Mouse (Mus musculus) kidney, embryonic 16.5 days (tissue): ENCODE measurements around the gene Cwc27. TPM values are rescaled to one million over a fixed set of nuclear protein-coding genes. Genes with fewer than 3 reads are reported as not detected.
A peak's percentile ranks its signal among the peaks of the same experiment; 100 is the strongest.

Experiments used
- ATAC-seq: fragments of 200-750 bp; cut with Nextera tagmentation; 2 replicates; pipeline ENCODE4 v1.8.0; 2017; ENCODE audit warnings: moderate TSS enrichment; ENCODE audit not compliant: low FRiP score, low TSS enrichment
- H3K27ac ChIP-seq: fragments of 300-500 bp; sonication (generic); 2 replicates; pipeline ENCODE4 v1.5.1; 2014; ENCODE audit warnings: low read length
- H3K27me3 ChIP-seq: fragments of 300-500 bp; sonication (generic); 2 replicates; pipeline ENCODE4 v1.6.1; 2014; ENCODE audit warnings: low read length, control low read depth, mixed read lengths; ENCODE audit not compliant: insufficient read depth
- H3K36me3 ChIP-seq: fragments of 300-500 bp; sonication (generic); 2 replicates; pipeline ENCODE4 v1.6.1; 2014; ENCODE audit warnings: low read length, control low read depth, mixed read lengths; ENCODE audit not compliant: insufficient read depth
- H3K4me1 ChIP-seq: fragments of 300-500 bp; sonication (generic); 2 replicates; pipeline ENCODE4 v1.6.1; 2014; ENCODE audit warnings: low read length, control low read depth, mixed read lengths; ENCODE audit not compliant: insufficient read depth
- H3K4me2 ChIP-seq: fragments of 300-500 bp; sonication (generic); replicated peaks from 2 replicates; pipeline ENCODE4 v1.6.1; 2014; ENCODE audit warnings: low read depth, low read length
- H3K4me3 ChIP-seq: fragments of 300-500 bp; sonication (generic); 2 replicates; pipeline ENCODE4 v1.5.1; 2014; ENCODE audit warnings: mild to moderate bottlenecking, low read length
- H3K9ac ChIP-seq: fragments of 300-500 bp; sonication (generic); replicated peaks from 2 replicates; pipeline ENCODE4 v1.6.1; 2014; ENCODE audit warnings: low read length
- H3K9me3 ChIP-seq: fragments of 300-500 bp; sonication (generic); 2 replicates; pipeline ENCODE4 v1.6.1; 2016; ENCODE audit warnings: low read length, control low read depth
- WGBS: fragments of 180-500 bp; shearing (Covaris S2); extraction: QIAGEN DNeasy Blood & Tissue Kit; methylation state at CpG from one replicate; pipeline ENCODE4 v1.1.7; 2014; 5-methylcytosine and 5-hydroxymethylcytosine counted together
- polyA plus RNA-seq: library from polyadenylated mRNA; unstranded; fragments of >200 nt; fragmentation: Nextera tagmentation; extraction: Ambion mirVana; gene quantifications from 2 replicates; pipeline ENCODE4 v1.2.1, GENCODE M21; 2015

The Cwc27 gene
- polyA plus RNA-seq = 30.8 and 32.4 TPM in 2 replicates

GRCm38 (mm10) chr13:104816635-104817571 lies at the start of gene Cwc27:
TSS of gene Cwc27 (minus strand) at chr13:104817142.
- H3K4me3 ChIP-seq = peak within 1 kb of the TSS; percentile 74
- peak within 1 kb of the TSS; percentile 93 for H3K9ac ChIP-seq
- H3K4me2 ChIP-seq = peak within 1 kb of the TSS; percentile 81
- H3K27me3 ChIP-seq = no peaks in the 10 kb centered on the region
- ATAC-seq = peak; percentile 96
- H3K36me3 ChIP-seq = no peaks in the 10 kb centered on the region
- WGBS = under 1% methylated on average over 50 of the region's 50 CpGs
- no peaks in the 10 kb centered on the region for H3K9me3 ChIP-seq
- H3K4me1 ChIP-seq = peaks cover 21% of the 10 kb centered on the region
- peak within 1 kb of the TSS; percentile 89 for H3K27ac ChIP-seq

DNA sequence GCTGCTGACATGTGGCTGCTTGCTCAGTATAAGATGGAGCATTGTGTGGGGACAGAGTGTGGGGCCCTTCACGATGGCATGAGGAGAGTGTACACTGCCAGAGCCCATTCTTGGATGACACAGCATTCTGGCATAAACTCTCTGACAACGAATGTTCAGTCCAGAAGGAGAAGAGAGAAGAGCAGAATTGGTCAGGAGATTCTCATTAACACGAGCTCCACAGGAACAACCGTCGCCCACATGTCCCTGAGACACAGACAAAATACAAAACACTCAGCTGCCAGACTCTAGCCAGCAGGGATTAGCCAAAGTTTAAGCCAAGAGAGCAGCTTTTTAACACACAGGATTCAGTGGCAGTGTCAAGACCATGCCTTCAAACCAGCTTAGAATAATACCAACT lies 49.8 kb upstream of the Cwc27 start:
- no peak for ATAC-seq
- 91% methylated on average over 5 of the region's 5 CpGs for WGBS
- no peaks in the 10 kb centered on the region for H3K36me3 ChIP-seq
- no peak overlapping the region for H3K9ac ChIP-seq
- no peak overlapping the region for H3K4me3 ChIP-seq
- no peak overlapping the region for H3K4me2 ChIP-seq
- no peaks in the 10 kb centered on the region for H3K9me3 ChIP-seq
- no peak overlapping the region for H3K27ac ChIP-seq
- H3K4me1 ChIP-seq = peaks cover 3% of the 10 kb centered on the region; the same call in 1 of the 2 replicates
- H3K27me3 ChIP-seq = peaks cover 6% of the 10 kb centered on the region

GRCm38 (mm10) chr13:104863127-104863979 lies 46.4 kb upstream of the Cwc27 start, which contains the start of gene Shisal2b:
TSS of gene Shisal2b (minus strand) at chr13:104863893.
- Histone ChIP-seq H3K36me3 (no peaks in the 10 kb centered on the region), H3K4me3 (peak within 1 kb of the TSS; percentile 57), H3K27ac (no peak within 1 kb of the TSS), H3K4me1 (peaks cover 3% of the 10 kb centered on the region; the same call in 1 of the 2 replicates), H3K9ac (peak within 1 kb of the TSS; percentile 66), H3K4me2 (peak within 1 kb of the TSS; percentile 97), H3K27me3 (peaks cover 6% of the 10 kb centered on the region), H3K9me3 (no peaks in the 10 kb centered on the region)
- WGBS = 4% methylated on average over 38 of the region's 38 CpGs
- peak; percentile 90 for ATAC-seq

- no peak overlapping the region for H3K4me2 ChIP-seq
- no peak overlapping the region for H3K4me3 ChIP-seq
- no peak overlapping the region for H3K27ac ChIP-seq
- H3K36me3 ChIP-seq = no peaks in the 10 kb centered on the region
- ATAC-seq = no peak
- no peaks in the 10 kb centered on the region for H3K4me1 ChIP-seq
- no peak overlapping the region for H3K9ac ChIP-seq
- 85% methylated on average over 2 of the region's 2 CpGs for WGBS
- H3K27me3 ChIP-seq = no peaks in the 10 kb centered on the region
- no peaks in the 10 kb centered on the region for H3K9me3 ChIP-seq
Observed at GRCm38 (mm10) chr13:104853645-104854044, 36.7 kb upstream of the Cwc27 start.

DNA sequence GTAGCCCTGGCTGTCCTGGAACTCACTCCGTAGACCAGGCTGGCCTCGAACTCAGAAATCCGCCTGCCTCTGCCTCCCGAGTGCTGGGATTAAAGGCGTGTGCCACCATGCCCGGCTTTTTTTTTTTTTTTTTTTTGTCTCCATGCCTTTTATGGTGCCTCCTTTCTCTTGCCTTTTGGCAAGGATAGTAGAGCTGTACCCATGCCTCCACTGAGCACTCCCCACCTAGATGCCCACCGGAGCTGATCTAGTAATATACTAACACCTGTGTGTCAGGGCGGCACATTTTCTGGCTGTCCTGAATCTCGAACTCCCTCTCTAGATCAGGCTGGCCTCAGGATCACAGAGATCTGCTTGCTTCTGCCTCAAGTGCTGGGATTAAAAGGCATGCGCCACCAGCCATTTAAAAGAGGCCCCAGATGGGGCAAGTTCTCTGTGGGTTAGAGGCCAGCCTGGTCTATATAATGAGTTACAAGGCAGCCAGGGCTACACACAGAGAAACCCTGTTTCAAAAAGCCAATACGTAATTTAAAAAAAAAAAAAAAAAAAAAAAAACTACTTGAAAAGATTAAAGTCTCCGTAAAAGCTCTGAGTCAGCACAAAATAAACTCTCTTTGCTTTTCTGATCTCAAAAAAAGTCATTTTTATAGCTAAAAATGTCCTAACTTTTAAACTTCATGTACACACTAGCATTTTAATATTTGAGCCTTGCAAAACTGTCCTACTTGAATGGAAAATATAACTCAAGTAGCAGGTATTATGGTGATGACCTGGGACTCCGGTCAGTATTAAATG lies 26.6 kb upstream of the Cwc27 start:
- 92% methylated on average over 8 of the region's 13 CpGs for WGBS

DNA sequence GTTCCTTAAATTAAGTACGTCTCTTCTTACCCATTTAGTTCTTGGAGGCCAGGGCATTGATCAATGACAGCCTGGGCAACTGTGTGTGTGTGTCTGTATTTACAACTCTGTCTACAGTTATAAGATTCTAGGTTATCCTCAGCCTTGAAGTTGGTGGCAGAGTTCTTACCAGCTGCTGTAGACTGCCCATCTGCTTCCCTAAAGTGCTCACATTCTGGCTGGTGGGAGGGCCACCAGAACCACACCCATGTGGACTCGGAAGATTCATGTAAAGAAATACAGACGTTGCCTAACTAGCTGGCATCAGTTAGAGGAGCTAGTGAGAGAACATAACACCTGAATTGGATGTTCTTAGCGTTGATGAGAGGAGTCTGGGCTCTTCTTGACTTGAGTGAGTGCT lies 25.0 kb upstream of the Cwc27 start:
- H3K4me3 ChIP-seq = no peak overlapping the region
- no peaks in the 10 kb centered on the region for H3K27me3 ChIP-seq
- no peak overlapping the region for H3K9ac ChIP-seq
- H3K36me3 ChIP-seq = peaks cover 12% of the 10 kb centered on the region
- no peaks in the 10 kb centered on the region for H3K9me3 ChIP-seq
- WGBS = 66% methylated on average over 4 of the region's 4 CpGs
- no peak for ATAC-seq
- no peak overlapping the region for H3K4me2 ChIP-seq
- H3K27ac ChIP-seq = no peak overlapping the region
- H3K4me1 ChIP-seq = no peaks in the 10 kb centered on the region

More for the DNA sequence above, 26.6 kb upstream of the Cwc27 start:
- Histone ChIP-seq H3K9ac (no peak overlapping the region), H3K4me1 (no peaks in the 10 kb centered on the region), H3K36me3 (peaks cover 4% of the 10 kb centered on the region), H3K4me3 (no peak overlapping the region), H3K4me2 (no peak overlapping the region), H3K27me3 (no peaks in the 10 kb centered on the region), H3K9me3 (no peaks in the 10 kb centered on the region), H3K27ac (no peak overlapping the region)
- no peak for ATAC-seq

GRCm38 (mm10) chr13:104837628-104838027 lies 20.7 kb upstream of the Cwc27 start:
- H3K27ac ChIP-seq = no peak overlapping the region
- peaks cover 34% of the 10 kb centered on the region for H3K36me3 ChIP-seq
- no peak for ATAC-seq
- no peaks in the 10 kb centered on the region for H3K27me3 ChIP-seq
- H3K4me2 ChIP-seq = no peak overlapping the region
- WGBS = 54% methylated on average over 7 of the region's 7 CpGs
- H3K9ac ChIP-seq = no peak overlapping the region
- no peaks in the 10 kb centered on the region for H3K9me3 ChIP-seq
- H3K4me3 ChIP-seq = no peak overlapping the region
- H3K4me1 ChIP-seq = no peaks in the 10 kb centered on the region

DNA sequence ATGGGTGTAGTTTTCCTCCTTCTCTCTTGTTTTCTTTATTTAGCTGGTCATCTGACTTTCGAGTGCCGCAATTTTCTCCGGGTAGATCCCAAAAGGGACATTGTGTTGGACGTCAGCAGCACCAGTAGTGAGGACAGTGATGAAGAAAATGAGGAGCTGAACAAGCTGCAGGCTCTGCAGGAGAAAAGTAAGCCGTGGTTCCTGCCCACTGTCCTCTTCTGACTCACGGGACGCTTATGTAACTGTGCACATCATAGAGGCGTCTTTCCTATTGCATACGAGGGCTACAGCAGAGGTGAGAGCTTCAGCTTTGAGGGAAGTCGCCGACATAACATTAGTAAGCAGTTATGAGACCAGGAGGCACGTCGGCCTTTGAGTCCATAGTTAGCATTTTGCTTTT lies 15.9 kb upstream of the Cwc27 start:
- Histone ChIP-seq H3K27ac (no peak overlapping the region), H3K4me1 (no peaks in the 10 kb centered on the region), H3K27me3 (no peaks in the 10 kb centered on the region), H3K4me2 (no peak overlapping the region), H3K4me3 (no peak overlapping the region), H3K36me3 (peaks cover 58% of the 10 kb centered on the region), H3K9ac (no peak overlapping the region), H3K9me3 (peaks cover 5% of the 10 kb centered on the region; the same call in 1 of the 2 replicates)
- WGBS = 91% methylated on average over 13 of the region's 13 CpGs
- ATAC-seq = no peak

GRCm38 (mm10) chr13:104825470-104825869 lies 8.5 kb upstream of the Cwc27 start:
- H3K27ac ChIP-seq = no peak overlapping the region
- H3K27me3 ChIP-seq = no peaks in the 10 kb centered on the region
- peaks cover 8% of the 10 kb centered on the region for H3K4me1 ChIP-seq
- no peak overlapping the region for H3K4me3 ChIP-seq
- 64% methylated on average over 2 of the region's 2 CpGs for WGBS
- H3K36me3 ChIP-seq = peaks cover 32% of the 10 kb centered on the region
- no peak overlapping the region for H3K9ac ChIP-seq
- H3K4me2 ChIP-seq = no peak overlapping the region
- peaks cover 14% of the 10 kb centered on the region for H3K9me3 ChIP-seq
- no peak for ATAC-seq
